Mouse (Mus musculus): ENCODE measurements around the gene Atp6v1e2. TPM values are rescaled to one million over a fixed set of nuclear protein-coding genes. Genes with fewer than 3 reads are reported as not detected.

Atp6v1e2 gene
- polyA plus RNA-seq, 1 experiment from 2014 or later, result not detected

GRCm38 (mm10) chr17:86970026-86970750 is 22.5 kb upstream of the Atp6v1e2 start:
- H3K4me3 ChIP-seq (ENCODE audit: inconsistent target), result no peak overlapping the region
- 91% methylated on average over 15 of the region's 15 CpGs for WGBS (ENCODE audit: missing documents)
- peaks cover 13% of the 10 kb centered on the region for H3K36me3 ChIP-seq (ENCODE audit: inconsistent target)
- peaks cover 94% of the 10 kb centered on the region for H3K79me2 ChIP-seq (ENCODE audit: inconsistent target)
- no peak overlapping the region for H3K27ac ChIP-seq

GRCm38 (mm10) chr17:86969582-86969981 is 21.9 kb upstream of the Atp6v1e2 start:
- Histone ChIP-seq H3K4me3 (ENCODE audit: inconsistent target) (no peak overlapping the region), H3K27ac (no peak overlapping the region), H3K79me2 (ENCODE audit: inconsistent target) (peaks cover 94% of the 10 kb centered on the region), H3K36me3 (ENCODE audit: inconsistent target) (peaks cover 7% of the 10 kb centered on the region)
- 24% methylated on average over 5 of the region's 5 CpGs for WGBS (ENCODE audit: missing documents)

- H3K79me2 ChIP-seq (ENCODE audit: inconsistent target), result peaks cover 94% of the 10 kb centered on the region
- 64% methylated on average over 5 of the region's 5 CpGs for WGBS (ENCODE audit: missing documents)
- H3K36me3 ChIP-seq (ENCODE audit: inconsistent target), result peaks cover 4% of the 10 kb centered on the region; the same call in 1 of the 2 replicates
- no peak overlapping the region for H3K27ac ChIP-seq
- no peak overlapping the region for H3K4me3 ChIP-seq (ENCODE audit: inconsistent target)
Observed at GRCm38 (mm10) chr17:86968581-86968980, 20.9 kb upstream of the Atp6v1e2 start.

- Histone ChIP-seq H3K36me3 (ENCODE audit: inconsistent target) (peaks cover 4% of the 10 kb centered on the region; the same call in 1 of the 2 replicates), H3K4me3 (ENCODE audit: inconsistent target) (no peak overlapping the region), H3K79me2 (ENCODE audit: inconsistent target) (peaks cover 89% of the 10 kb centered on the region), H3K27ac (no peak overlapping the region)
- 56% methylated on average over 10 of the region's 10 CpGs for WGBS (ENCODE audit: missing documents)
Observed at GRCm38 (mm10) chr17:86967536-86968525, 20.1 kb upstream of the Atp6v1e2 start.

- Histone ChIP-seq H3K36me3 (ENCODE audit: inconsistent target) (peaks cover 4% of the 10 kb centered on the region; the same call in 1 of the 2 replicates), H3K27ac (no peak overlapping the region), H3K4me3 (ENCODE audit: inconsistent target) (no peak overlapping the region), H3K79me2 (ENCODE audit: inconsistent target) (peaks cover 85% of the 10 kb centered on the region)
- WGBS (ENCODE audit: missing documents), result 91% methylated on average over 12 of the region's 12 CpGs
Observed at GRCm38 (mm10) chr17:86967048-86967447, 19.4 kb upstream of the Atp6v1e2 start.

- WGBS (ENCODE audit: missing documents), result 91% methylated on average over 10 of the region's 10 CpGs
- Histone ChIP-seq H3K36me3 (ENCODE audit: inconsistent target) (peaks cover 4% of the 10 kb centered on the region; the same call in 1 of the 2 replicates), H3K79me2 (ENCODE audit: inconsistent target) (peaks cover 76% of the 10 kb centered on the region), H3K27ac (no peak overlapping the region), H3K4me3 (ENCODE audit: inconsistent target) (no peak overlapping the region)
Observed at GRCm38 (mm10) chr17:86966040-86966439, 18.3 kb upstream of the Atp6v1e2 start.

- Histone ChIP-seq H3K79me2 (ENCODE audit: inconsistent target) (peaks cover 67% of the 10 kb centered on the region), H3K36me3 (ENCODE audit: inconsistent target) (peaks cover 1% of the 10 kb centered on the region; the same call in 1 of the 2 replicates), H3K4me3 (ENCODE audit: inconsistent target) (no peak overlapping the region), H3K27ac (no peak overlapping the region)
- 96% methylated on average over 8 of the region's 8 CpGs for WGBS (ENCODE audit: missing documents)
Observed at GRCm38 (mm10) chr17:86965121-86965520, 17.4 kb upstream of the Atp6v1e2 start.

- Histone ChIP-seq H3K79me2 (ENCODE audit: inconsistent target) (peaks cover 60% of the 10 kb centered on the region), H3K36me3 (ENCODE audit: inconsistent target) (no peaks in the 10 kb centered on the region; the same call in 1 of the 2 replicates), H3K27ac (no peak overlapping the region), H3K4me3 (ENCODE audit: inconsistent target) (peak overlapping the region; percentile 43)
- 15% methylated on average over 10 of the region's 10 CpGs for WGBS (ENCODE audit: missing documents)
Observed at GRCm38 (mm10) chr17:86964502-86964901, 16.8 kb upstream of the Atp6v1e2 start.

- Histone ChIP-seq H3K79me2 (ENCODE audit: inconsistent target) (peaks cover 56% of the 10 kb centered on the region), H3K27ac (no peak overlapping the region), H3K4me3 (ENCODE audit: inconsistent target) (peak overlapping the region; percentile 43), H3K36me3 (ENCODE audit: inconsistent target) (no peaks in the 10 kb centered on the region; the same call in 1 of the 2 replicates)
- 4% methylated on average over 4 of the region's 6 CpGs for WGBS (ENCODE audit: missing documents)
Observed at GRCm38 (mm10) chr17:86964041-86964440, 16.3 kb upstream of the Atp6v1e2 start.

- Histone ChIP-seq H3K79me2 (ENCODE audit: inconsistent target) (peaks cover 51% of the 10 kb centered on the region), H3K36me3 (ENCODE audit: inconsistent target) (no peaks in the 10 kb centered on the region; the same call in 1 of the 2 replicates), H3K4me3 (ENCODE audit: inconsistent target) (peak overlapping the region; percentile 43), H3K27ac (no peak overlapping the region)
- 1% methylated on average over 26 of the region's 26 CpGs for WGBS (ENCODE audit: missing documents)
Observed at GRCm38 (mm10) chr17:86963586-86963902, 15.8 kb upstream of the Atp6v1e2 start.

- no peaks in the 10 kb centered on the region; the same call in 1 of the 2 replicates for H3K36me3 ChIP-seq (ENCODE audit: inconsistent target)
- H3K79me2 ChIP-seq (ENCODE audit: inconsistent target), result peaks cover 46% of the 10 kb centered on the region
- H3K4me3 ChIP-seq (ENCODE audit: inconsistent target), result peak within 1 kb of the TSS; percentile 50
- H3K27ac ChIP-seq, result peak within 1 kb of the TSS; percentile 69
- WGBS (ENCODE audit: missing documents), result under 1% methylated on average over 69 of the region's 86 CpGs
Observed at GRCm38 (mm10) chr17:86962894-86963585, 15.3 kb upstream of the Atp6v1e2 start, which contains the start of gene Rhoq. Gene Rhoq, plus strand, starts transcription at chr17:86963082.

GRCm38 (mm10) chr17:86962297-86962893 is 14.7 kb upstream of the Atp6v1e2 start:
- H3K27ac ChIP-seq, result peak overlapping the region; percentile 69

GRCm38 (mm10) chr17:86961301-86961841 is 13.7 kb upstream of the Atp6v1e2 start:
- H3K79me2 ChIP-seq (ENCODE audit: inconsistent target), result peaks cover 29% of the 10 kb centered on the region
- peak overlapping the region; percentile 69 for H3K27ac ChIP-seq
- WGBS (ENCODE audit: missing documents), result 33% methylated on average over 8 of the region's 8 CpGs
- H3K36me3 ChIP-seq (ENCODE audit: inconsistent target), result no peaks in the 10 kb centered on the region
- no peak overlapping the region for H3K4me3 ChIP-seq (ENCODE audit: inconsistent target)

More at GRCm38 (mm10) chr17:86962297-86962893, 14.7 kb upstream of the Atp6v1e2 start:
- peaks cover 39% of the 10 kb centered on the region for H3K79me2 ChIP-seq (ENCODE audit: inconsistent target)
- H3K4me3 ChIP-seq (ENCODE audit: inconsistent target), result peak overlapping the region; percentile 50
- no peaks in the 10 kb centered on the region; the same call in 1 of the 2 replicates for H3K36me3 ChIP-seq (ENCODE audit: inconsistent target)
- 0% methylated on average over 24 of the region's 24 CpGs for WGBS (ENCODE audit: missing documents)
